Mouse (Mus musculus) adrenal gland, postnatal 14 days (tissue): ENCODE results near the gene Gigyf2. TPM values are rescaled to one million over a fixed set of nuclear protein-coding genes. Genes with fewer than 3 reads are reported as not detected.

ENCODE experiments used
- DNase-seq: peaks from one replicate; pipeline ENCODE4 v3.0.0; 2021; ENCODE audit warnings: mixed read lengths
- long read RNA-seq, 2 experiments: library from polyadenylated mRNA; stranded (forward); transcript quantifications; one replicate each; pipeline ENCODE4 v2.0.0; 2021
- total RNA-seq: library from RNA; stranded (reverse); gene quantifications from 2 replicates; pipeline ENCODE4 v1.2.3, GENCODE M21; 2021

Gigyf2 gene
- 81.4 and 83.4 TPM in 2 replicates for total RNA-seq
- long read RNA-seq, experiment 1, full-length matches to known transcripts = 7 of 13 reads
- long read RNA-seq, experiment 1, partial matches to known transcripts = 4 of 13 reads
- long read RNA-seq, experiment 1, other reads (novel, unspliced or antisense) = 2 of 13 reads
- long read RNA-seq, experiment 2, transcript Gigyf2-219 (4 exons, 3,015 nt) = major isoform, 6 of 9 reads
- long read RNA-seq, experiment 2, partial matches to known transcripts = 0 of 9 reads
- long read RNA-seq, experiment 2, other reads (novel, unspliced or antisense) = 1 of 9 reads

DNA sequence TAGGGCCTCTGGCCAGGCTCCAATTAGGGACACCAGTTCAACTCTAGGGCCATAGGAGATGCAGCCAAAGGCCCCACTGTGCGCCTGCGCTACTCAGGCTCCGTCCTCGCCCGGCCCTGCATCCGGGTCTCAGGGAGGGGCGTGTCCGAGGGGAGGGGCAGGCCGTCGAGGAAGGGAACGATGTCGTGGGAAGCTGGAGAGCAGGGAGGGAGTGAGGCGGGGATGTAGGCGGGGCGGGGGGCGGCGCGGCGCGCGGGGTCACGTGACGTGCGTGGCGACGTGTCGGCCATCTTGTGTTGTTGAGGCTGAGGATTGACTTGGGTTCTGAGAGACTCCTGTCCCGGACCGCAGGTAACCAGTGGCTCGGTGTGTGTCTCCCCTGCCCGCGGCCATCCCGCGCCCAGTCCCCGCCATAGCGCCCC, at the start of gene Gigyf2:
Gigyf2 (plus strand) TSS at position 257 of the 422 bp plus-strand sequence.
- peak; percentile 99 for DNase-seq

- DNase-seq = no peak
Observed at GRCm38 (mm10) chr1:87280281-87280680, 46.5 kb upstream of the Gigyf2 start.

DNA sequence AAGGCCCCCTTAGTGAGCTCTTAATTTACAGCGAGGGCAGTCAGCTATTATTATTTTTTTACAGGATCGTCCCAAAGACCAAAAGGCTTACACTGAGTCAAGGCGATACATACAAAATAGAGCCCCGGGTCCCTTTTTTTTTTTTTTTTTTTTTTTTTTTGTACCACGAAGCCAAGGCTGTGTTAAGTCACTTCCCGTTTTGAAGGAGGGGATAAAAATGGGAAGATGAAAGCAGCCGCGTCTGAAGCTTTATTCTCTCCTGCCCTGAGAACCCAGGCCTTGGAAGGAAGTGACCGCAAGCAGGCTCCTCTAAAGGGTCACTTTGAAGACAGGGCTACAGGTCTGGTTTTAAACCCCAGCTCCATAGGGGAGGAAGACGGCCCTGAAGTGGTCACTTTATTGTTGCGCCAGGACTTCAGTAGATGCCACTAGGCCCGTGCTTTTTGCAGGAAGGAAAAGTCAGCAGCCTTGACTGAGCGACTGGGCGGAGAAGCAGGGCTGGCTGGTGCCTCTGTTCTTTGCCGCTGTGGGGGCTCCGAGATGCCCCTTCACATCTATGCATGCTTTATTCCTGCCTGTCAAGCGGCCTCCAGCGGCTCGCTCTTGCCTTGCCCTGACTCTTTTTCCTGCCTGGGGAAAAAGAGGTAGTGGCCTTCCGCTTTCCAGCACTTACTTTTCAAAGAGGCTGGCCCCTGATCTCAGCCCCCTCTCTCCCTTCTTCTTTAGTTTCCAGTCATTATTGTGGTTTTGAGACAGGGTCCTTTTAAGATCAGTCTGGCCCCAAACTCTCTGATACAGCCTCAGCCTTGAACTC, 45.0 kb upstream of the Gigyf2 start:
- DNase-seq = peak; percentile 66

DNA sequence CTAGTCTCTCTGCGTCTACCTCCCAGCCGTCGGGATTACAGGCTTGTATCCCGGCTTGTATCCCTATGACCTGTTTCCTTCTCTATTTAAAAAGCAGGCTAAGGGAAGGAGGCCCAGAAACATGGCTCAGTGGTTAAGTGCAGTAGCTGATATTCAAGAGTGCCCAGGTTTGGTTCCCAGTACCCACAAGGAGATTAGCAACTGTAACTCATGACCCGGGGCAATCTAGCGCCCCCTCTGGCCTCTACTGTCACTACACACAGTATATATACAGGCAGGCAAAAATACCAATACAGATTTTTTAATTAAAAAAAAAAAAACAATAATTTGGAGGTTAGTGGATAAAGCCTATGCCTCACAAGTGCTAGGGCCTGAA, 44.4 kb upstream of the Gigyf2 start:
- no peak for DNase-seq

GRCm38 (mm10) chr1:87283410-87283960, 43.3 kb upstream of the Gigyf2 start:
- DNase-seq = no peak

- no peak for DNase-seq
Observed at GRCm38 (mm10) chr1:87287105-87287504, 39.7 kb upstream of the Gigyf2 start.

GRCm38 (mm10) chr1:87291416-87291815, 35.4 kb upstream of the Gigyf2 start:
- peak; percentile 35 for DNase-seq

GRCm38 (mm10) chr1:87292420-87293190, 34.2 kb upstream of the Gigyf2 start:
- DNase-seq = peak; percentile 84

DNA sequence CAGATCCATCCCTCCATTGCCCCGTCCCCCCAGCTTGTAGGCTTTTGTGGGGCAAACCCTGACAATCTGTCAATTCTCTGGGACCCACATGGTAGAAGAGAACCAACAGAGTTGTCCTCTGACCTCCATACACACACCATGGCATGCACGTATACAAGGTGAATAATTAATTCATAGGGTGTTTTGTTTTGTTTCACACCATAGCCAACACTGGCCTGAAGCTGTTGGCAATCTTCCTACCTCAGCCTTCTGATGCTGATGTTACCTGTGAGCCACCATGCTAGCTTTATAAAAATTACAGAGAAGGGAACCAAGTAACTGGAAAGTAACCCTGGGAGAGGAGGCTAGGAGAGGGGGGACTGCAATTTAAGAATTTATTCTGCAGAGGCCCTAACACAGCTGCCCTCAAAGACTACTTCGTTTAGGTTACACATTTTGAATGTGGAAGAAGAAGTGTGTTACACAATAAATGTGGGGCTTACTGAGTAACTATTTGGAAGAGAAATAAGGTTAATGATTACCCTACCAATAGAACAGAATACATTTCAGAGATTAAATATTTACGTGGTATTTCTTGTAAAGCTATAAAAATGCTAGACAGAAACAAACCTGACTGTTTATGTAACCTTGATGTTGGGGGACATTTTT, 32.6 kb upstream of the Gigyf2 start:
- no peak for DNase-seq

DNA sequence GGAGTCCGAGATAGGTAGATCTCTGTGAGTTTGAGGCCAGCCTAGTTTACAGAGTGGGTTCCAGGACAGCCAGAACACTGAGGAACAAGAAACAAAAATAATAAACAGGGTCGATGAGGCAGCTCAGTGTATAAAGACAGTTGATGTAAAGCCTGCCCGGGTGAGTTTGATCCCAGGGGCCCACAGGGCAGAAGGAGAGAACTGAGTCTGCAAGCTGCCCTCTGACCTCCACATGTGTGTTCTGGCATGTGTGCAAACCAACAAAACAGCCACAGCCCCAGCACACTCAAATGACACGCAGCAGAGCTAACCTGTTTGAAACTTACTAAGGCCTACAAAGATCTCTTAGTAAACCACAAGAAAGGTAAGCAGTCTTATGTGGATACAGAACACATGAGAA, 31.8 kb upstream of the Gigyf2 start:
- DNase-seq = no peak

- DNase-seq = no peak
Observed at GRCm38 (mm10) chr1:87297346-87297925, 29.4 kb upstream of the Gigyf2 start.

- no peak for DNase-seq
Observed at GRCm38 (mm10) chr1:87300360-87301286, 26.2 kb upstream of the Gigyf2 start.

GRCm38 (mm10) chr1:87301971-87302370, 24.8 kb upstream of the Gigyf2 start:
- no peak for DNase-seq

GRCm38 (mm10) chr1:87308952-87309351, 17.8 kb upstream of the Gigyf2 start:
- no peak for DNase-seq

- DNase-seq = no peak
Observed at GRCm38 (mm10) chr1:87309621-87310020, 17.2 kb upstream of the Gigyf2 start.

DNA sequence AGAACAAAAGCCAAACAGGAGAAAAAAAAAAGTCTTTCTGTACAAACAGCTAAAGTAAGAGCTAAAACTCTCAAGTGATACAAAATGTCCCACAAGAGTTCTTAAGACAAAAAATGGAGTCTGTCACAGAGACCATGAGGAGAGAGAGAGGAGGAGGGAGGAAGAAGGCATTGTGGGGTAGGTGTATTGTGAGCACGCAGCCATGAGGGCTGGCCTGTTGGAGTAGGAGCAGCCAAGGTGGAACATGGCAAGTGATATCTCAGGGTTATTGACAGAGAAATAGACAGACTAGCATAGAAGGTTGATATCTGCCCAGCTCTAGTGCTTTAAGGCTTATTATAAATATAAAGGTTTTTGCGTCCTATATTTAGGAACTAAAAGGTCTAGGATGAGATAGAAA, 14.1 kb upstream of the Gigyf2 start:
- DNase-seq = no peak

DNA sequence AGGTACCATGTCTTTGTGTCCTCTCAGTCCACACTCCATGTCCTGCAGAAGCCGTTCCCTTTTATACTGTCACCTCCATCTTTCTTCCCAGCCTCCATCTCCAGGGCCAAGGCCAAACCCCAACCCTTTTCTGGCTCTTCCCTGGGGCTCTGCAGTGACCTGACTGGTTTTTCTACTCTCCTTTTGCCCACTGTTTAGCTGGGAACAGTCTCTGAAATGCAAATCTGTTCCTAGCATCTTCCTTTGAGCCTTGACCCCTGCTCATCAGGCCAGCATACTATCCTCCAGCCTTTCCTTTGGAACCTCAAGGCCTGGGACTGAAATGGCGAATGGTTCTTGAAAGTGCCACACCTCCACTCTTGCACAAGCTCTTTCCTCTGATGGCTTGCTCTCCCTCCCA, 13.7 kb upstream of the Gigyf2 start:
- no peak for DNase-seq

GRCm38 (mm10) chr1:87313843-87314570, 12.8 kb upstream of the Gigyf2 start:
- no peak for DNase-seq

GRCm38 (mm10) chr1:87315431-87315830, 11.4 kb upstream of the Gigyf2 start:
- no peak for DNase-seq

- DNase-seq = peak; percentile 55
Observed at GRCm38 (mm10) chr1:87315894-87316293, 10.9 kb upstream of the Gigyf2 start.
